Comparison of ENCODE assay signal across 9 mouse cellular contexts in the genomic region with DNA sequence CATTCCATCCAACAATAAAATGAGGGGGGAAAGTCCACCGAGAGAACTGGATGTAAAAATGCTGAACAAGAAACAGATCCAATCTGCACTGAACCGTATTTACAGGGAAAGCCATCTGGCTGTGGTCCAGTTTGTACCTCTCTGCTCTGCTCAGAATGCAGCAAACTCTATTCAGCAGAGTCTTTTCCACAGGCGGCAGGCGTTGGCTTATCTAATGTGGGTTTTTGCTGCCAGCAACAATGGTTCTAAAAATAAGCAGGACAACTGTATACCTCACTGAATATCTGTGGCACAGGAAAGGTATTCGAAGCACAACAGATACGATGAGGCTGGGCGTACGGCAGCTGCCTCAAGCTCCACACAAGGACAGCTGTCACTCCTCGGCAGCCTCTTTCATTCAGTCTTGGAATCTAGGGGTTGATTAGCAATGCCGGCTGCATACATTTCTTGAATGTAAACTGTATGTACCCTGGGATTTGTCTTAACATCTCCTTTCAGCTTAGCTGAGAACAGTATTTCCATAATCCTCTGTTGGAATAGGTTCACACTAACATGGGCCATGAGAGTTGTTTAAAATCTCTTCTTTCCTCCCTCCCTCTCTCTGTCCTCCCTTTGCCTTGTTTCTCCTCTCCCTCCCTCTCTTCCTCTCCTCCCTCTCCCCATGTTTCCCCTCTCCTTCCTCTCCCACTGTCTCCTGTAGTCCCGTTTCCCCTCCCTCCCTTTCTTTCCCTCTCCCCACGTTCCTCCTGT.
DNase-seq lines count a peak whose midpoint lies in the region; ATAC-seq and TF ChIP-seq lines count a peak whose summit lies in the region.
"Had no signal": no experiment of that assay in that cellular context is flagged by ENCODE, and none has a peak within 500 bp of the region (broad histone marks: within the 10 kb centered on the region; RNA-seq: fewer than 3 reads in every experiment).

No protein-coding gene starts in this region.

- no peaks in the 10 kb centered on the region for H3K9me3 ChIP-seq in forebrain, embryonic 11.5 days (ENCODE audit: control insufficient read depth, low read length)
- no peaks in the 10 kb centered on the region for H3K9me3 ChIP-seq in hindbrain, postnatal 0 days (ENCODE audit: low read length)
- H3K9me3 ChIP-seq in limb, embryonic 13.5 days = no peaks in the 10 kb centered on the region
- H3K9me3 ChIP-seq: liver, embryonic 13.5 days had no signal

- peak; percentile 75 for ATAC-seq in forebrain, embryonic 11.5 days (replicated peaks; ENCODE audit: low FRiP score)
- ATAC-seq in hindbrain, postnatal 0 days = peak; percentile 79
- ATAC-seq in limb, embryonic 13.5 days (ENCODE audit: low FRiP score, low read depth) = peak; percentile 85

- no peak overlapping the region; the same call in 1 of the 2 replicates for H3K9ac ChIP-seq in forebrain, embryonic 11.5 days (ENCODE audit: low read length)
- no peak overlapping the region for H3K9ac ChIP-seq in hindbrain, postnatal 0 days (replicated peaks; ENCODE audit: low read length)
- H3K9ac ChIP-seq in limb, embryonic 13.5 days = no peak overlapping the region
- H3K9ac ChIP-seq: liver, embryonic 13.5 days had no signal

- DNase-seq in cerebellum, postnatal 14 days = peak; percentile 52 to 55
- DNase-seq in cerebellum, adult 11 months = no peak
- DNase-seq in forebrain, embryonic 11.5 days (ENCODE audit: low spot score) = no peak
- peak; percentile 64 for DNase-seq in hindbrain, postnatal 0 days (ENCODE audit: low spot score)
- peak; percentile 50 for DNase-seq in telencephalon, adult 2 months (ENCODE audit: low read depth, low spot score)
- DNase-seq in urinary bladder, postnatal 10 days (ENCODE audit: low spot score) = no peak
- DNase-seq in ovary, postnatal 14 days (ENCODE audit: low spot score) = no peak
- DNase-seq: liver, embryonic 13.5 days had no signal

- 37% methylated on average over 12 of the region's 12 CpGs for WGBS in forebrain, embryonic 11.5 days
- 11% methylated on average over 12 of the region's 12 CpGs for WGBS in hindbrain, postnatal 0 days
- WGBS in limb, embryonic 13.5 days = 18% methylated on average over 12 of the region's 12 CpGs

- H3K4me2 ChIP-seq in forebrain, embryonic 11.5 days (ENCODE audit: low read depth, low read length, severe bottlenecking) = 0 out of 2 replicates have a peak overlapping the region, but pooled peaks have one; percentile 8
- peak overlapping the region; percentile 40 for H3K4me2 ChIP-seq in hindbrain, postnatal 0 days (ENCODE audit: low read depth, low read length)
- peak overlapping the region; percentile 47 for H3K4me2 ChIP-seq in limb, embryonic 13.5 days (replicated peaks)
- H3K4me2 ChIP-seq: liver, embryonic 13.5 days had no signal

- no peaks in the 10 kb centered on the region for H3K27me3 ChIP-seq in forebrain, embryonic 11.5 days (ENCODE audit: control insufficient read depth, insufficient read depth, low read length)
- no peaks in the 10 kb centered on the region for H3K27me3 ChIP-seq in hindbrain, postnatal 0 days (ENCODE audit: insufficient read depth, low read length)
- H3K27me3 ChIP-seq in limb, embryonic 13.5 days = no peaks in the 10 kb centered on the region
- H3K27me3 ChIP-seq: liver, embryonic 13.5 days had no signal

- peaks cover 4% of the 10 kb centered on the region; the same call in 1 of the 2 replicates for H3K4me1 ChIP-seq in forebrain, embryonic 11.5 days (replicated peaks; ENCODE audit: control insufficient read depth, insufficient read depth, low read length)
- H3K4me1 ChIP-seq in hindbrain, postnatal 0 days (ENCODE audit: insufficient read depth, low read length) = peaks cover 6% of the 10 kb centered on the region
- H3K4me1 ChIP-seq in limb, embryonic 13.5 days = peaks cover 40% of the 10 kb centered on the region

- no peaks in the 10 kb centered on the region for H3K36me3 ChIP-seq in forebrain, embryonic 11.5 days (ENCODE audit: control insufficient read depth, insufficient read depth, low read length)
- no peaks in the 10 kb centered on the region for H3K36me3 ChIP-seq in hindbrain, postnatal 0 days (ENCODE audit: insufficient read depth, low read length)
- H3K36me3 ChIP-seq in limb, embryonic 13.5 days = no peaks in the 10 kb centered on the region
- H3K36me3 ChIP-seq: liver, embryonic 13.5 days had no signal

- peak overlapping the region; percentile 2; the same call in 1 of the 2 replicates for H3K27ac ChIP-seq in forebrain, embryonic 11.5 days (ENCODE audit: low read depth, low read length)
- no peak overlapping the region for H3K27ac ChIP-seq in hindbrain, postnatal 0 days
- H3K27ac ChIP-seq in limb, embryonic 13.5 days = peak overlapping the region; percentile 75
- H3K27ac ChIP-seq: liver, embryonic 13.5 days had no signal

- TF ChIP-seq CTCF in hindbrain, postnatal 0 days (IDR thresholded peaks at IDR 0.05; ENCODE audit: low read depth) = no peak

- no peak overlapping the region for H3K4me3 ChIP-seq in forebrain, embryonic 11.5 days (ENCODE audit: low read depth, low read length)
- H3K4me3 ChIP-seq in hindbrain, postnatal 0 days (ENCODE audit: low read length) = no peak overlapping the region; the same call in 1 of the 2 replicates
- H3K4me3 ChIP-seq in limb, embryonic 13.5 days = no peak overlapping the region
- H3K4me3 ChIP-seq: liver, embryonic 13.5 days had no signal

Comparison
In these comparisons a context has a peak if more than half of its experiments do, and no peak if none do; other contexts are left out.
1. DNase-seq: peak in cerebellum, postnatal 14 days (2 of 2), hindbrain, postnatal 0 days (single experiment) and telencephalon, adult 2 months (single experiment); none in cerebellum, adult 11 months (single experiment), forebrain, embryonic 11.5 days (single experiment), urinary bladder, postnatal 10 days (single experiment) and ovary, postnatal 14 days (single experiment).
2. Peak in every context shown above with its lines, with median percentiles within 50 percentile points of each other: ATAC-seq and H3K4me2 ChIP-seq.